Mouse (Mus musculus): ENCODE measurements at regions not wholly inside any gene's neighbourhood (a gene's known extent, or its start where the extent isn't known, plus 50 kb on each side); places are given as distances from the start of the nearest gene placed in this dataset.

GRCm38 (mm10) chr11:89145281-89145945 lies 71.8 kb downstream of the Gm525 start:
- DNase-seq = no peak

- no peak for DNase-seq
Observed at GRCm38 (mm10) chr11:89142527-89143154, 69.0 kb downstream of the Gm525 start.

All from cerebellum, adult 18-20 months (tissue).